Mouse (Mus musculus) layer of hippocampus, postnatal 10 days (tissue): ENCODE measurements around the gene Olfr789. TPM values are rescaled to one million over a fixed set of nuclear protein-coding genes. Genes with fewer than 3 reads are reported as not detected.

Experiments
- DNase-seq, 2 experiments: peaks; one replicate each; pipeline ENCODE4 v3.0.0; 2021; ENCODE audit warnings: low spot score in 2 of 2
- long read RNA-seq: library from polyadenylated mRNA; stranded (forward); transcript quantifications from one replicate; pipeline ENCODE4 v2.0.0, GENCODE M21; 2023
- total RNA-seq, 2 experiments: library from RNA; stranded (reverse); gene quantifications; 2 replicates each; pipeline ENCODE4 v1.2.3; 2021

The Olfr789 gene
- total RNA-seq: not detected
- long read RNA-seq: 0 reads

DNA sequence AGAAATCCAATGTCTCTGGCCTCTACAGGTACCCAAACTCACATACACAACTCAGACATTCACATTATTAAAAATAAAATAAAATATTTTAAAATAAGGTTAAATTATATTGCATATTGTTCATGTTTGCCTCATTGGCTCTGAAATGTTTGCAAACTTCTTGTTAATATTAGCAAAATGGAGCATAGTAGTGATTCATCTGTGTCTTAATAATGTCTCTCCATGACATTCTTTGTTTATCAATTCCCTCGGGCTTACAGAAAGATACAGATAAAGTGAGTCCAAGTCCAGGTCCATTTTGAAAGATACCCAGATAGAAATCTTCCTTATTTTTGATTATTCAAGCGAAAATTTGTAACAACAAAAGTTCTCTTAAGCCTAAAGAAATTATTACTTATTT lies at the start of gene Olfr789:
Olfr789 (plus strand) TSS at position 301 of the 400 bp plus-strand sequence.
- DNase-seq: no peak

DNA sequence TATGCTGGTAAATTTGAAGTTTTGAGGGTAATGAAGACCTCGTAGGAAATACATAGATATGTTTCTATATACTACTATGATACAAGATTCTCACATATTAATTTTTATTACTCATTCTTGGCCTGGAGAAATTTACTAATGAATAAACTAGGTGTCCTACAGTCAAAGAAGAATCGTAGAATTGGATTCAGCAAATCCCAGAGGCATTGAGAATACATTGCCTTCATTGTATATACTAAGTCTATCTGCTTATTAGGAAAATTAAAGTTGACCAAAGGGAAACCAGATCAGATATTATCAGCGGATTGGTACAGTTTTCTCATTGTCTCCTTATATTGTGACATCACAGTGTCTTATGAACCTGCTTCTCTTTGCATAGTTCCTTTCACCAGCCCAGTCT lies 23.0 kb upstream of the Olfr789 start, which contains the start of gene Olfr787:
Olfr787 (plus strand) TSS at position 301 of the 400 bp plus-strand sequence.
- no peak for DNase-seq

GRCm38 (mm10) chr10:129470698-129471097 lies 13.9 kb upstream of the Olfr789 start, which contains the start of gene Olfr788:
Gene Olfr788 (plus strand): TSS chr10:129470998.
- no peak for DNase-seq

DNA sequence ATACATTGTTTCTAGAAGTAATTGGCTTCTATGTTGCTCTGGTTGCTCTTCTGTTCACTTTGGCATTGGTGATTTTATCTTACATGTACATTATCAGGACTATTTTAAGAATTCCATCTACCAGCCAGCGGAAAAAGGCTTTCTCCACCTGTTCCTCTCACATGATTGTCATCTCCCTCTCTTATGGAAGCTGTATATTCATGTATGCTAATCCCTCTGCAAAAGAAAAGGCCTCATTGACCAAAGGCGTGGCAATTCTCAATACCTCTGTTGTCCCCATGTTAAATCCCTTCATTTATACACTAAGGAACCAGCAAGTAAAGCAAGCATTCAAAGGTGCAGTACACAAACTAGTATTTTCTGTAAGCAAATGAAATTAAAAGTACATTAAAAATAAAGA lies 11.3 kb upstream of the Olfr789 start:
- DNase-seq: no peak

- DNase-seq: no peak
Measured at GRCm38 (mm10) chr10:129473723-129474122, 10.8 kb upstream of the Olfr789 start.

GRCm38 (mm10) chr10:129490101-129490500 lies 5.5 kb downstream of the Olfr789 start:
- DNase-seq: no peak

DNA sequence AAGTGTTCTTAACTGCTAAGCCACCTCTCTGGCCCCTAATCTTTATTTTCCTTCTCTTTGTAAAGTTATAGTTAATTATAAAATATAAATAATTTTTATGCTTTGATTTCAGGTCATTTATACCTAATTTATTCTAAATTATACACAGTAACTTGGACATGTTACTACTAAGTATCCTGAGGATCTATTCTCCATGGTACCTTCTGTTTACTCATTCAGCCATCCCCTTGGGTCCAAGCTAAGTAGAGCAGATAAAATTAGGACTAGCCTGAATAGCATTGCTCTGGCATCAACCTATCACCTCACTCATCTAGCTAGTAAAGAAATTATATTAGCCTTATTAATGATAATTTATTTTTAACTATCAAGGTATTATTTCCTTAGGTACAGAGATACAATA lies 13.6 kb downstream of the Olfr789 start, which contains the start of gene Olfr790:
Olfr790 (plus strand) TSS at position 301 of the 400 bp plus-strand sequence.
- DNase-seq: no peak

- no peak for DNase-seq
Measured at GRCm38 (mm10) chr10:129521492-129521891, 36.9 kb downstream of the Olfr789 start, which contains the start of gene Olfr791. Gene Olfr791 (plus strand): TSS chr10:129521792.

DNA sequence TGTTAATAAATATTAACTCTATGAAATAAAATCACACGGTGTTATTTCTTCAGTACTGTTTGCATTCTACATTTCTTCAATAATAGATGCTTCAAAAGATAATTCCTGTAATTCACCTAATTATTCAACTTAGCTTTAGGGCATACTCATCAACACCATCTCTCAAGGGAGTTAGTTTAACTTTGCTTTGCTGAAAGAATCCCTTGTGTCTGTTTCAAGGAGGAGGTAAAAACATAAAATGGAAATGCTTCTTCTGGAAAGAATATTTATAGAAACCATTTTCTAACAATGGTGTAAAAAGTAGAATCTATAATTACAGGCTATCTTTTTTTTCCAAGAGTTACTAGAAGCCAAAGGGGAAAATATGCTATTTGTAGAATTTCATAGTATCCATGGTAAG lies 54.3 kb downstream of the Olfr789 start, which contains the start of gene Olfr792:
Olfr792 (plus strand) TSS at position 301 of the 400 bp plus-strand sequence.
- DNase-seq: no peak

Other genes starting within 250 kb of the Olfr789 start
- not detected for gene Olfr774, start 248.5 kb upstream of the Olfr789 start, total RNA-seq
- not detected for gene Olfr775, start 236.3 kb upstream of the Olfr789 start, total RNA-seq
- gene Olfr776, start 225.6 kb upstream of the Olfr789 start, total RNA-seq: not detected
- gene Olfr777, start 213.3 kb upstream of the Olfr789 start, total RNA-seq: not detected
- gene Olfr780, start 166.6 kb upstream of the Olfr789 start, total RNA-seq: not detected
- gene Olfr781, start 155.9 kb upstream of the Olfr789 start, total RNA-seq: not detected
- not detected for gene Olfr782, start 135.9 kb upstream of the Olfr789 start, total RNA-seq
- under 1 TPM in 1 of 2 experiments, not detected in 1; 0.18 TPM for gene Olfr784, start 100.7 kb upstream of the Olfr789 start, total RNA-seq
- not detected for gene Olfr785, start 79.3 kb upstream of the Olfr789 start, total RNA-seq
- not detected for gene Olfr786, start 57.4 kb upstream of the Olfr789 start, total RNA-seq
- gene Olfr787, start 22.9 kb upstream of the Olfr789 start, total RNA-seq: not detected
- gene Olfr788, start 13.8 kb upstream of the Olfr789 start, total RNA-seq: not detected
- not detected for gene Olfr790, start 13.7 kb downstream of the Olfr789 start, total RNA-seq
- gene Olfr791, start 37.0 kb downstream of the Olfr789 start, total RNA-seq: not detected
- gene Olfr792, start 54.4 kb downstream of the Olfr789 start, total RNA-seq: not detected
- not detected for gene Olfr794, start 82.9 kb downstream of the Olfr789 start, total RNA-seq
- gene Olfr796, start 127.8 kb downstream of the Olfr789 start, total RNA-seq: not detected
- gene Olfr798, start 143.2 kb downstream of the Olfr789 start, total RNA-seq: not detected
- gene Olfr799, start 152.7 kb downstream of the Olfr789 start, total RNA-seq: not detected
- gene Olfr800, start 172.9 kb downstream of the Olfr789 start, total RNA-seq: not detected
- not detected for gene Olfr801, start 189.1 kb downstream of the Olfr789 start, total RNA-seq
- under 1 TPM; 0.09 TPM for gene Olfr802, start 203.4 kb downstream of the Olfr789 start, total RNA-seq
- not detected for gene Olfr803, start 209.5 kb downstream of the Olfr789 start, total RNA-seq
- gene Olfr804, start 218.5 kb downstream of the Olfr789 start, total RNA-seq: not detected
- gene Olfr805, start 244.6 kb downstream of the Olfr789 start, total RNA-seq: not detected